Comparison of ENCODE assay signal across 18 mouse cellular contexts in genomic region chr3:115252618-115253379, GRCm38 (mm10).
A peak's percentile ranks its signal among the peaks of the same experiment; 100 is the strongest.
DNase-seq lines count a peak whose midpoint lies in the region; ATAC-seq lines count a peak whose summit lies in the region.
"Had no signal": no experiment of that assay in that cellular context is flagged by ENCODE, and none has a peak within 500 bp of the region (broad histone marks: within the 10 kb centered on the region; RNA-seq: fewer than 3 reads in every experiment).

No protein-coding gene starts in this region.

- WGBS in forebrain, embryonic 14.5 days = 76% methylated on average over 8 of the region's 8 CpGs
- WGBS in forebrain, embryonic 12.5 days = 76% methylated on average over 8 of the region's 8 CpGs
- WGBS in neural tube, embryonic 14.5 days = 59% methylated on average over 8 of the region's 8 CpGs
- 66% methylated on average over 8 of the region's 8 CpGs for WGBS in neural tube, embryonic 15.5 days
- WGBS in liver, embryonic 12.5 days (ENCODE audit: insufficient replicate concordance) = 76% methylated on average over 8 of the region's 8 CpGs

- H3K36me3 ChIP-seq in forebrain, embryonic 14.5 days (ENCODE audit: control insufficient read depth, insufficient read depth, low read length) = no peaks in the 10 kb centered on the region
- H3K36me3 ChIP-seq in forebrain, embryonic 12.5 days (replicated peaks) = no peaks in the 10 kb centered on the region
- no peaks in the 10 kb centered on the region for H3K36me3 ChIP-seq in neural tube, embryonic 14.5 days (ENCODE audit: control insufficient read depth, insufficient read depth, low read length)
- H3K36me3 ChIP-seq in neural tube, embryonic 15.5 days = no peaks in the 10 kb centered on the region
- no peaks in the 10 kb centered on the region for H3K36me3 ChIP-seq in liver, embryonic 12.5 days
- H3K36me3 ChIP-seq: lung, embryonic 15.5 days had no signal

- ATAC-seq in forebrain, embryonic 14.5 days = peak; percentile 69; the same call in 1 of the 2 replicates
- ATAC-seq in forebrain, embryonic 12.5 days (ENCODE audit: low FRiP score) = no peak
- 0 out of 2 replicates have a peak, but pooled peaks have one; percentile 38 for ATAC-seq in neural tube, embryonic 14.5 days (ENCODE audit: low read depth)
- ATAC-seq in neural tube, embryonic 15.5 days (ENCODE audit: low FRiP score) = no peak; the same call in 1 of the 2 replicates
- no peak for ATAC-seq in granulocyte monocyte progenitor cell, adult 5-6 weeks (replicated peaks; ENCODE audit: poor library complexity, severe bottlenecking)
- no peak for ATAC-seq in liver, embryonic 12.5 days
- ATAC-seq: intestine, postnatal 0 days had no signal

- no peaks in the 10 kb centered on the region for H3K27me3 ChIP-seq in forebrain, embryonic 14.5 days (replicated peaks; ENCODE audit: control insufficient read depth, insufficient read depth, low read length)
- H3K27me3 ChIP-seq in forebrain, embryonic 12.5 days = no peaks in the 10 kb centered on the region
- H3K27me3 ChIP-seq in neural tube, embryonic 14.5 days (ENCODE audit: control insufficient read depth, insufficient read depth, low read length) = no peaks in the 10 kb centered on the region
- H3K27me3 ChIP-seq in neural tube, embryonic 15.5 days (replicated peaks) = no peaks in the 10 kb centered on the region
- no peaks in the 10 kb centered on the region for H3K27me3 ChIP-seq in liver, embryonic 12.5 days (replicated peaks)
- H3K27me3 ChIP-seq: lung, embryonic 15.5 days had no signal

- H3K4me2 ChIP-seq in forebrain, embryonic 14.5 days (ENCODE audit: low read length) = no peak overlapping the region
- no peak overlapping the region for H3K4me2 ChIP-seq in forebrain, embryonic 12.5 days
- H3K4me2 ChIP-seq in neural tube, embryonic 14.5 days (ENCODE audit: low read depth, low read length) = no peak overlapping the region
- H3K4me2 ChIP-seq in neural tube, embryonic 15.5 days = no peak overlapping the region
- no peak overlapping the region for H3K4me2 ChIP-seq in liver, embryonic 12.5 days
- H3K4me2 ChIP-seq: heart, embryonic 11.5 days; lung, embryonic 15.5 days had no signal

- no peak overlapping the region for H3K27ac ChIP-seq in forebrain, embryonic 14.5 days (ENCODE audit: low read depth, low read length)
- H3K27ac ChIP-seq in forebrain, embryonic 12.5 days = no peak overlapping the region
- no peak overlapping the region for H3K27ac ChIP-seq in neural tube, embryonic 14.5 days (ENCODE audit: low read depth, low read length)
- H3K27ac ChIP-seq in neural tube, embryonic 15.5 days (replicated peaks) = no peak overlapping the region
- H3K27ac ChIP-seq in liver, embryonic 12.5 days = no peak overlapping the region
- H3K27ac ChIP-seq: lung, embryonic 15.5 days had no signal

- H3K4me1 ChIP-seq in forebrain, embryonic 14.5 days (ENCODE audit: control insufficient read depth, insufficient read depth, low read length) = no peaks in the 10 kb centered on the region
- H3K4me1 ChIP-seq in forebrain, embryonic 12.5 days = no peaks in the 10 kb centered on the region
- no peaks in the 10 kb centered on the region for H3K4me1 ChIP-seq in neural tube, embryonic 14.5 days (ENCODE audit: control insufficient read depth, insufficient read depth, low read length)
- H3K4me1 ChIP-seq in neural tube, embryonic 15.5 days = no peaks in the 10 kb centered on the region
- no peaks in the 10 kb centered on the region for H3K4me1 ChIP-seq in liver, embryonic 12.5 days
- H3K4me1 ChIP-seq: lung, embryonic 15.5 days had no signal

- no peaks in the 10 kb centered on the region for H3K9me3 ChIP-seq in forebrain, embryonic 14.5 days (replicated peaks; ENCODE audit: control insufficient read depth, low read length)
- no peaks in the 10 kb centered on the region for H3K9me3 ChIP-seq in forebrain, embryonic 12.5 days
- no peaks in the 10 kb centered on the region for H3K9me3 ChIP-seq in neural tube, embryonic 14.5 days (ENCODE audit: control insufficient read depth, low read length)
- no peaks in the 10 kb centered on the region for H3K9me3 ChIP-seq in neural tube, embryonic 15.5 days (replicated peaks)
- no peaks in the 10 kb centered on the region for H3K9me3 ChIP-seq in liver, embryonic 12.5 days (replicated peaks)
- H3K9me3 ChIP-seq: lung, embryonic 15.5 days had no signal

- DNase-seq in forebrain, embryonic 14.5 days (ENCODE audit: low spot score) = peak; percentile 54
- DNase-seq in embryo, embryonic 10.5 days (ENCODE audit: low spot score) = peak; percentile 21
- no peak for DNase-seq in lung, postnatal 36 days
- DNase-seq: adrenal gland, postnatal 25 days; gastrocnemius, postnatal 14 days; heart, postnatal 36 days; kidney, postnatal 25 days; liver; right cerebral cortex, postnatal 25 days; thymus, adult 18-20 months had no signal

- no peak overlapping the region for H3K4me3 ChIP-seq in forebrain, embryonic 14.5 days (ENCODE audit: low read depth, low read length)
- no peak overlapping the region for H3K4me3 ChIP-seq in forebrain, embryonic 12.5 days (replicated peaks)
- H3K4me3 ChIP-seq in neural tube, embryonic 14.5 days (ENCODE audit: low read depth, low read length) = no peak overlapping the region
- no peak overlapping the region for H3K4me3 ChIP-seq in neural tube, embryonic 15.5 days (replicated peaks)
- no peak overlapping the region for H3K4me3 ChIP-seq in liver, embryonic 12.5 days
- H3K4me3 ChIP-seq: lung, embryonic 15.5 days had no signal

- no peak overlapping the region for H3K9ac ChIP-seq in forebrain, embryonic 14.5 days (ENCODE audit: low read length)
- H3K9ac ChIP-seq in forebrain, embryonic 12.5 days = no peak overlapping the region
- H3K9ac ChIP-seq in neural tube, embryonic 14.5 days (replicated peaks; ENCODE audit: low read depth, low read length) = no peak overlapping the region
- H3K9ac ChIP-seq in neural tube, embryonic 15.5 days (replicated peaks) = no peak overlapping the region
- H3K9ac ChIP-seq in liver, embryonic 12.5 days = no peak overlapping the region
- H3K9ac ChIP-seq: lung, embryonic 15.5 days had no signal

Comparison
In these comparisons a context has a peak if more than half of its experiments do, and no peak if none do; other contexts are left out.
1. ATAC-seq: peak in forebrain, embryonic 14.5 days (single experiment) and neural tube, embryonic 14.5 days (single experiment); none in forebrain, embryonic 12.5 days (single experiment), neural tube, embryonic 15.5 days (single experiment), granulocyte monocyte progenitor cell, adult 5-6 weeks (single experiment) and liver, embryonic 12.5 days (single experiment).